Mouse (Mus musculus) limb, embryonic 13.5 days (tissue): Measurements from ENCODE around the gene Gm9887. TPM values are rescaled to one million over a fixed set of nuclear protein-coding genes. Genes with fewer than 3 reads are reported as not detected.
"Not testable (repeated sequence)": the region's sequence is repeated elsewhere in the genome, so short reads cannot be mapped to it uniquely, and the experiment has no call there.

Experiments
- ATAC-seq: fragments of 200-750 bp; cut with Nextera tagmentation; 2 replicates; pipeline ENCODE4 v1.8.0; 2017; ENCODE audit warnings: low read depth, moderate number of reproducible peaks, moderate TSS enrichment; ENCODE audit not compliant: low FRiP score
- H3K27ac ChIP-seq: fragments of 300-500 bp; sonication (generic); 2 replicates; pipeline ENCODE4 v1.5.1; 2015; ENCODE audit warnings: inconsistent platforms, mild to moderate bottlenecking, moderate library complexity
- H3K27me3 ChIP-seq: fragments of 300-500 bp; sonication (generic); 2 replicates; pipeline ENCODE4 v1.6.1; 2015; ENCODE audit warnings: mild to moderate bottlenecking, inconsistent platforms
- H3K36me3 ChIP-seq: fragments of 300-500 bp; sonication (generic); 2 replicates; pipeline ENCODE4 v1.6.1; 2015; ENCODE audit warnings: inconsistent platforms, mild to moderate bottlenecking, moderate library complexity
- H3K4me1 ChIP-seq: fragments of 300-500 bp; sonication (generic); 2 replicates; pipeline ENCODE4 v1.6.1; 2015; ENCODE audit warnings: inconsistent platforms
- H3K4me2 ChIP-seq: fragments of 300-500 bp; sonication (generic); replicated peaks from 2 replicates; pipeline ENCODE4 v1.6.1; 2015; ENCODE audit warnings: inconsistent platforms, mild to moderate bottlenecking, moderate library complexity
- H3K4me3 ChIP-seq: fragments of 300-500 bp; sonication (generic); 2 replicates; pipeline ENCODE4 v1.5.1; 2015; ENCODE audit warnings: moderate library complexity, mild to moderate bottlenecking, inconsistent platforms
- H3K9ac ChIP-seq: fragments of 300-500 bp; sonication (generic); 2 replicates; pipeline ENCODE4 v1.6.1; 2015; ENCODE audit warnings: mild to moderate bottlenecking, inconsistent platforms
- H3K9me3 ChIP-seq: fragments of 300-500 bp; sonication (generic); 2 replicates; pipeline ENCODE4 v1.6.1; 2016; ENCODE audit warnings: inconsistent platforms
- WGBS: fragments of 180-500 bp; shearing (Covaris S2); methylation state at CpG from one replicate; pipeline ENCODE4 v1.1.7; 2015; 5-methylcytosine and 5-hydroxymethylcytosine counted together
- polyA plus RNA-seq: library from polyadenylated mRNA; unstranded; fragments of >200 nt; fragmentation: Nextera tagmentation; extraction: Ambion mirVana; gene quantifications from 2 replicates; pipeline ENCODE4 v1.2.1, GENCODE M21; 2015

Gm9887 gene
- polyA plus RNA-seq, 1 experiment from 2014 or later = 1.4 TPM

DNA sequence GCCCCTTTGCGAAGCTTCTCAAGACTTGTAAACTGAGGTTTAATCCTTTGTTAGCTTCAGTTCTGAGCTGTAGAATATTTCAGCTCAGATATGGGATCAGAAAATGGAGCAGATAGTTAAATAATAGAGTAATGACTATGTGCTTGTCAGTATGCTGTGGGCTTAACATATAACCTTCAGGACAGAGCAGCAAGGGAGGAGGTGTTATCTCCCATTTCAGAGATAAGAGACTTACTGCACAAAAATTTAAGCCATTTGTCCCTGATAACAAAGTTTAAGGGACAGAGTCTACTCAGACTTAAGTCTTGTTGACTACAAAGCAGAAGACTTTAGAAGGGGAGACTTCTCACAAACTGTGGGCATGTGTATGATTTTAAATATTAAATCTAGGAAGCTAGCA lies 10.6 kb upstream of the Gm9887 start:
- Histone ChIP-seq H3K36me3 (peaks cover 10% of the 10 kb centered on the region; the same call in 1 of the 2 replicates), H3K27ac (no peak overlapping the region), H3K9ac (no peak overlapping the region), H3K27me3 (no peaks in the 10 kb centered on the region), H3K4me2 (no peak overlapping the region), H3K4me1 (no peaks in the 10 kb centered on the region), H3K9me3 (no peaks in the 10 kb centered on the region), H3K4me3 (no peak overlapping the region)
- 95% methylated on average over 1 of the region's 1 CpGs for WGBS
- ATAC-seq = no peak

DNA sequence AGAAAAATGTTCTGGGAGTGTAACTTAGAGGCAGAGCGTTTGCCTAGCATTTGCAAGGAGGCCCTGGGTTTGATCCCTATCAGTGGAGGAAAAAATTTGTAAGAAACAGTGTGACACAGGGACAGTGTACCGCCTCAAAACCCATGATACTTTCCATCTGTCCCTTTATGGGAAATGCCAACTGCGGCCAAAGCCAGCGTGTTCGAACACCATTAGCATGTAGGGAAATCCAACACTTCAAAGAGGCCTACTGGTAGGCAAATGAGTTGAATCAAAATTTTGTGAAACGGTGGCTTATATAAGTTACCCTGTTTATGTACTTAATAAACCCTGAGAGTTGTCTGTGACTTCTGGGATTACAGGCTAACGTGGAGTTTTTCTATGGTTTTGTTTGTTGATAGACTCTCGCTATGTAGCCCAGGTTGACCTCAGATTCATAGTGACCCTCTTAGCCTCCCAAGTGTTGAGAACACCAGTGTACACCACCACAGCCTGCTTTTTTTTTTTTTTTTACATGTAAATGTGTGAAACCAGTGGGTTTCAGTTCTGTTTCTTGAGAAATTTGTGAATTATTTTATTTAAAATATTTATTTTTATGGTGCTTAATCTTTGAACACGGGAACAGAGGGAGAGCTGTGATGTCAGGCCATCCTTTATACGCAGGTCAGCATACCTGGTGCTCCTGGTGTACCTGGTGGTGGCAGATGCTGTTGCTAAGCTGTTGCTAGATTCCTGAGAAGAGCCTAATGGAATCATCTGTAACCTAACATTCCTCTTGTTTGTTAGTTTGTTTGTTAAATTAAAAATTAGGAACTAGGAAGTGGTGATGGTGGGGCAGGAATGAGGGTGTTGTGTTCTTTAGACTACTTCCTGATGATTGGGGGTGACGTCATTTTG lies 6.5 kb upstream of the Gm9887 start:
- 87% methylated on average over 11 of the region's 11 CpGs for WGBS
- no peak for ATAC-seq
- Histone ChIP-seq H3K4me3 (no peak overlapping the region), H3K9ac (no peak overlapping the region), H3K4me2 (no peak overlapping the region), H3K27me3 (no peaks in the 10 kb centered on the region), H3K9me3 (no peaks in the 10 kb centered on the region), H3K4me1 (peaks cover 17% of the 10 kb centered on the region), H3K36me3 (peaks cover 21% of the 10 kb centered on the region), H3K27ac (peak overlapping the region; percentile 52; the same call in 1 of the 2 replicates)

DNA sequence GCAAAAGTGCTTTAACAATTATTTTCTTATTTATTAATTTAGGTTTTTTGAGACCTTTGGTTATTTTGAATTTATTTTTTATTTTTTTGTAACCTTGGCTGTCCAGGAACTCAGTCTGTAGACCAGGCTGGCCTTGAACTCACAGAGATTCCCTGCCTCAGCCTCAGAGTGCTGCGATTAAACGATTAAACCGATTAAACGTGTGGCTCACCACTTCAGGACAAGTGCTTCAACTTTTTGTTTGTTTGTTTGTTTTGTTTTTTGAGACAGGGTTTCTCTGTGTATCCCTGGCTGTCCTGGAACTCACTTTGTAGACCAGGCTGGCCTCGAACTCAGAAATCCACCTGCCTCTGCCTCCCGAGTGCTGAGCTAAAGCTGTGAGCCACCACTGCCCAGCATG lies 5.4 kb upstream of the Gm9887 start:
- not testable (repeated sequence) for H3K27ac ChIP-seq, ATAC-seq, H3K9ac ChIP-seq, H3K27me3 ChIP-seq, H3K4me2 ChIP-seq, H3K9me3 ChIP-seq, H3K4me3 ChIP-seq
- Histone ChIP-seq H3K36me3 (peaks cover 27% of the 10 kb centered on the region), H3K4me1 (peaks cover 21% of the 10 kb centered on the region)
- WGBS = 91% methylated on average over 6 of the region's 6 CpGs

DNA sequence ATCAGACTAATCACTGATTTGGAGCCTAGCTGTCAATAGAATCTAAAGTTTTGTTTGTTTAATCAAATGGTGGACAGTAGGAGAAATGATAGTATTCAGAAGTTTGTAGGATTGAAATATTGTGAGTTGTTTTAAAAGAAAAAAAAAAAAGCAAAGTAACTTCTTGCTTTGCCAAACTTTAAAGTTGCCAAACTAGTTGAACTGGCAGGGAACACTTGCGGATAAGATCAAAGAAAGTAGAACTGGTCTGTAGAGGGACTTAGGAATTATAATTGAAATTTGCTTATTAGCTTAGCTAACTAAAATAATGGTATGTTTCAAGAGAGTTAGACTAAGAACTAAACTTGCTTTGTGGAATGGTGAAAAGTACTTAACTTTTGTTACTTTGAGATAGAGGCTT lies 4.9 kb upstream of the Gm9887 start:
- H3K27me3 ChIP-seq = no peaks in the 10 kb centered on the region
- H3K4me1 ChIP-seq = peaks cover 21% of the 10 kb centered on the region
- H3K9ac ChIP-seq = no peak overlapping the region
- no peak overlapping the region for H3K4me3 ChIP-seq
- H3K4me2 ChIP-seq = no peak overlapping the region
- no peak overlapping the region for H3K27ac ChIP-seq
- H3K36me3 ChIP-seq = peaks cover 25% of the 10 kb centered on the region
- 92% methylated on average over 1 of the region's 1 CpGs for WGBS
- ATAC-seq = no peak
- no peaks in the 10 kb centered on the region for H3K9me3 ChIP-seq

DNA sequence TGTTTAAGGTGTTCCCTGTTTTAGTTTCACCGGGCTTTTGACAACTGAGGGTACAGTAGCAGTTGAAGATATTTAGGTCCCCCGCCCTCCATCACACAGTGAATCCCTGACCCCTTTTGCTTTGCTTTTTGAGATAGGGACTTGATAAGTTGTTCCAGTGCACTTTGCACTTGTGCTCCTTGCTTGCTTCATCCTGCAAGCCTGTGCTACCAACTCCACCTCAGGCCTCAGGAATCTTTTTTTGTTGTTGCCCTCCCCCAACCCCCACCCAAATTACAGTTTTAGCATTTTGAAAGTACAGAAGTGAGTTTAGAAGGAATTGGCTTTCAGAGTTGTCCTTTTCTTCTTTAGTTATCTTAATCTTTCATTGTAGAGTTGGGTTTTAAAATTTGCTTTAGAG lies 3.9 kb upstream of the Gm9887 start:
- H3K4me3 ChIP-seq = no peak overlapping the region
- H3K4me2 ChIP-seq = peak overlapping the region; percentile 2; the same call in 1 of the 2 replicates
- 89% methylated on average over 2 of the region's 2 CpGs for WGBS
- no peaks in the 10 kb centered on the region for H3K27me3 ChIP-seq
- no peaks in the 10 kb centered on the region for H3K9me3 ChIP-seq
- no peak for ATAC-seq
- no peak overlapping the region for H3K9ac ChIP-seq
- H3K4me1 ChIP-seq = peaks cover 21% of the 10 kb centered on the region
- H3K36me3 ChIP-seq = peaks cover 21% of the 10 kb centered on the region
- no peak overlapping the region for H3K27ac ChIP-seq

DNA sequence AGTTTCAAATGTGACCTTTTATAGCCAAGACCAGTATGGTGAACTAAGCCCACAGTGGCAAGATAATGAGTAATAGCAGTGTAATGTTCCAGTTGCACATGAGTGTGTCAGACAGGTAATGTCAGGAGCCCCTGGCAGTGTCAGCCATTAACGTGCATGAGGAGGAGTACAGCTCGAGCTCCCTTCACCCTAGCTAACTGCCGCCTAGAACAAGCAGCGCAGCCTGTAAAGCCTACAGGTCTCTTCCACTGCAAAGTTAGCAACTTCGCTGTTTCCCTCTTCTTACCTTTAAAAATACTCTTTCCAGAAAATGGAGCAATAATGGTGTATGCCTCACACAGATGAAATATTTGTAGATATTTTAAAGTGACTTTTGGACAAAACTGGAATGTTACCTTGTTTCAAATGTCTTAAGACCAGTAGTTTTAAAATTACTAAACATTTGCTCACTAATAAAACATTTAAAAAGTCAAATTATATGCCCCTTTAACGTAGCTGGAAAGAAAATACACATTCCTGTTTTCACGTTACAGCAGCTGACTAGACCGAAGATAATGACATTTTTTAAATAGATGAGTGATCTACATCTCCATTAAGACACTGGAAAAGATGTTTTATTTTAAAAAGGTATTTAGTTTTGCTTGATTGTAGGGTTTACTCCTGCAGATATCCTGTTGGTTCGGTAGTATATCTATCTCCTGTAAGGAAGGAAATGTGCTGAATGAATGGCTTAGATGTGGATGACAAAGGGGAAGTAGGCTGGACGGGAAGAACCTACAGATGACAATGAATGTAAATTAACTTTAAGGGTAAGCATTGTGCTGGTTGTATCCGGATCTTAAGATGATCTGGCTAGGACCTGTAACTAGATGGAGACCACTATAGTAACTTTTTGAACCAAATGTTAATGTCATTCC lies 1.9 kb upstream of the Gm9887 start:
- WGBS = 48% methylated on average over 11 of the region's 11 CpGs
- no peak for ATAC-seq
- Histone ChIP-seq H3K36me3 (peaks cover 21% of the 10 kb centered on the region), H3K9ac (peak overlapping the region; percentile 99), H3K4me3 (peak overlapping the region; percentile 99), H3K4me1 (peaks cover 26% of the 10 kb centered on the region), H3K9me3 (no peaks in the 10 kb centered on the region), H3K4me2 (peak overlapping the region; percentile 97), H3K27me3 (no peaks in the 10 kb centered on the region), H3K27ac (no peak overlapping the region)

DNA sequence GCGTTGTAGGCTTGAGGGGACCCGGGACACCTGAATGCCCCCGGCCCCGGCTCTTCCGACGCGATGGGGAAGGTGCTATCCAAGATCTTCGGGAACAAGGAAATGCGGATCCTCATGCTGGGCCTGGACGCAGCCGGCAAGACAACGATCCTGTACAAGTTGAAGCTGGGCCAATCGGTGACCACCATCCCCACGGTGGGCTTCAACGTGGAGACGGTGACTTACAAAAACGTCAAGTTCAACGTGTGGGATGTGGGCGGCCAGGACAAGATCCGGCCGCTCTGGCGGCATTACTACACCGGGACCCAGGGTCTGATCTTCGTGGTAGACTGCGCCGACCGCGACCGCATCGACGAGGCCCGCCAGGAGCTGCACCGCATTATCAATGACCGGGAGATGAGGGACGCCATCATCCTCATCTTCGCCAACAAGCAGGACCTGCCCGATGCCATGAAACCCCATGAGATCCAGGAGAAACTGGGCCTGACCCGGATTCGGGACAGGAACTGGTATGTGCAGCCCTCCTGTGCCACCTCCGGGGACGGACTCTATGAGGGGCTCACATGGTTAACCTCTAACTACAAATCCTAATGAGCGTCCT lies 573 bp upstream of the Gm9887 start:
- Histone ChIP-seq H3K27me3 (no peaks in the 10 kb centered on the region), H3K36me3 (peaks cover 17% of the 10 kb centered on the region), H3K4me3 (peak overlapping the region; percentile 99), H3K4me2 (peak overlapping the region; percentile 97), H3K27ac (peak overlapping the region; percentile 97), H3K9ac (peak overlapping the region; percentile 99), H3K9me3 (no peaks in the 10 kb centered on the region), H3K4me1 (peaks cover 26% of the 10 kb centered on the region)
- WGBS = under 1% methylated on average over 42 of the region's 42 CpGs
- no peak for ATAC-seq

DNA sequence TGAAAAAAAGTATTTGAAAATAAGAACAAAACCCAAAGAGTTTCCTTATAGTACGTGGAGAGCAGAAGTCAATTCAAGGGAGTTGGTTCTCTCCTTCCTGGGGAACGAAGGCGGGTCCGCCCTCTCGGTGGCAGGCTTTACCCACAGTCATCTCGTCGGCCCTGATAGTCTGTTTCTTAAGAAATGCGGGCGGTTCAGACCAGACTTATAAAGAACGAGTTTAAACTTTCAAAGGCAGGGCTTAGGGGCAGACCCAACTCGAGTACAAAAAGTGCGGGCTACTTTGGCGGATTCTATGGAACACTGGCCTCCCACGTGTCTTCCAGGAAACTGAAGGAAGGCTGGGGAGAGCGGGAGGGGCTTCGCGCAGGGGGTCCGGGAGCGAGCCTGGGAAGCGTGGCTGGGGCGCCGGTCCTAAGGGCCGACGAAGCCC lies 821 bp downstream of the Gm9887 start:
- Histone ChIP-seq H3K9ac (peak overlapping the region; percentile 99), H3K4me1 (peaks cover 26% of the 10 kb centered on the region), H3K27ac (peak overlapping the region; percentile 97), H3K4me3 (peak overlapping the region; percentile 99), H3K9me3 (no peaks in the 10 kb centered on the region), H3K27me3 (no peaks in the 10 kb centered on the region), H3K36me3 (peaks cover 17% of the 10 kb centered on the region), H3K4me2 (peak overlapping the region; percentile 97)
- ATAC-seq = peak; percentile 86
- WGBS = under 1% methylated on average over 24 of the region's 24 CpGs

DNA sequence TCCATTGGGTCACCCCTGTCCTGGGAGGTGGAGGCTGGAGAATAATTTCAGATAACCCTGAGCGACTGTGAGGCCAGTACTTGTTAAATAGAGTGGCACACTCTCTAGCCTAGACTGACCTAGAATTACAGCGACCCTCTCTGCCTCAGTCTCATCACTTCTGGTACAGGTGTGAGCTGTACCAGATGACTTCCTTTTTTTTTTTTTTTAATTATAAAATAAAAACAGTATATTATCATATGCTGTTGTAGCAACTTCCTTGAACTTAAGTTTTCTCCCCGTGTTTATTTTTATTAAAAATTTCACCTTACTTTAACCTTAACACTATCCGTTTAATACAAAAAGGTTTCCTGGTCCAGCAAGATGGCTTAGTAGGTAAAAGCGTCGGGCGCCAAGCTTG lies 1.3 kb downstream of the Gm9887 start:
- Histone ChIP-seq H3K4me2 (peak overlapping the region; percentile 97), H3K27ac (peak overlapping the region; percentile 97), H3K4me1 (peaks cover 22% of the 10 kb centered on the region), H3K4me3 (peak overlapping the region; percentile 99), H3K9me3 (no peaks in the 10 kb centered on the region), H3K27me3 (no peaks in the 10 kb centered on the region), H3K9ac (peak overlapping the region; percentile 99), H3K36me3 (peaks cover 13% of the 10 kb centered on the region)
- 13% methylated on average over 7 of the region's 7 CpGs for WGBS
- no peak for ATAC-seq

DNA sequence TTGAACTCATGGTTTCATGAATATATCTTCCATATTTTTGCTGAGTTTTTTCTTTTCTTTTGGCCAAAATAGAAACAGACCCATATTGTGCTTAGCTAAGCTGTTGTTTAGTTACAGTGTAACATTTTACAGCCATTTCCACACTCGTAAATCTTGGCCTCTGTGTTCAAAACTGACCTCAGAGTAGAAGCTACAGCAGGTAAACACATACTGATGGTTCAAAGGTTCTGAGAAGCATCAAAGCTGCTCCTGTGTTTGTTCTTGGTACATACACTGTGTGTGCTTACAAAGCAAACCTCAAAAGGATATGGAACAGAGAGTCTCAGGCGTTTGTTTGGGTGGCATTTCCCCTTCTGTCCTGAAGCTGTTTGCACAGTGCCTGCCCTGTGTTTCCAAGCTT lies 4.7 kb downstream of the Gm9887 start:
- ATAC-seq = no peak
- Histone ChIP-seq H3K36me3 (no peaks in the 10 kb centered on the region), H3K9me3 (no peaks in the 10 kb centered on the region), H3K27me3 (no peaks in the 10 kb centered on the region), H3K4me3 (no peak overlapping the region), H3K4me2 (no peak overlapping the region), H3K9ac (no peak overlapping the region), H3K4me1 (peaks cover 9% of the 10 kb centered on the region), H3K27ac (no peak overlapping the region)
- WGBS = 54% methylated on average over 2 of the region's 2 CpGs

DNA sequence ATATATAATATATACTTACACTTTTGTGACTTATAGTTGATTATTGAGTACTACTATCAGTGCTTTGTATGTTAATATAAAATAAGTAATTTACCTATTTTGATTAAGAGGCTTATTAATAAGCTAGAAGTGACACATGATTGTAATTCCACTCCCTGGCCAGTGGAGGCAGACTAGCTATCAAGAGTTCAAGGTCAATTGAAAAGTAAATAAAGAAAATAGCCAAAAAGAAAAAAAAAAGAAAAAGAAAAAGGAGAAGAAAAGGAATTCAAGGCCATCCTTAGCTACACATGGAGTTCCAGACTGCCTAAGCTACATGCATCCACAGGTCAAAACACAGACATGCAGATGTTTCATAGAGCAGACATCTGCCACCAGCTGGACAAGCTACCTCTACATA lies 5.8 kb downstream of the Gm9887 start:
- no peak overlapping the region for H3K4me2 ChIP-seq
- H3K4me3 ChIP-seq = no peak overlapping the region
- H3K4me1 ChIP-seq = peaks cover 19% of the 10 kb centered on the region
- H3K27me3 ChIP-seq = no peaks in the 10 kb centered on the region
- no peaks in the 10 kb centered on the region for H3K9me3 ChIP-seq
- no peak for ATAC-seq
- H3K36me3 ChIP-seq = no peaks in the 10 kb centered on the region
- H3K27ac ChIP-seq = no peak overlapping the region
- no peak overlapping the region for H3K9ac ChIP-seq

DNA sequence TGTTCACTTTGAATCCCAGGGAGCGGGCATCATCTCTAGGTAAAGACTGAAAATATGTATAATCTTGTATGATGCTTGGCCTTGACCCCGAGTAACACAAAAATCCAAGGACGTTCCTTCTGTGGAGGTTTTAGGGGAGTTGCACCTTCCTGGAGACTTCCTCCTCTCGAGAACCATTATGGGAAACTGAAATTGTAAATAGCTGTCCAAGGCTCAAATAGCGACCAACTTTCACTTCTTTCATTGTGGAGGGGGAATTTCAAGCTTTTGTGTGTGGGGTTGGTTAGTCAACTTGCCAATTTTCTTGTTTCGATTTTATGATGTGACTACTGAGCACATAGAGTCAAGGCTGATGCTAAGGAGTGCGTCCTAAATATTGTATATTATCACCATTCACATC lies 6.5 kb downstream of the Gm9887 start:
- Histone ChIP-seq H3K4me1 (peaks cover 16% of the 10 kb centered on the region), H3K27ac (no peak overlapping the region), H3K4me3 (no peak overlapping the region), H3K9me3 (no peaks in the 10 kb centered on the region), H3K27me3 (no peaks in the 10 kb centered on the region), H3K9ac (no peak overlapping the region), H3K36me3 (no peaks in the 10 kb centered on the region), H3K4me2 (no peak overlapping the region)
- 82% methylated on average over 7 of the region's 7 CpGs for WGBS
- no peak for ATAC-seq
